In genomic region chr10:34280591-34281175, GRCm38 (mm10) we compare ENCODE assay signal across 8 mouse cellular contexts. TPM values are rescaled to one million over a fixed set of nuclear protein-coding genes. Genes with fewer than 3 reads are reported as not detected.
DNase-seq lines count a peak whose midpoint lies in the region; ATAC-seq and TF ChIP-seq lines count a peak whose summit lies in the region.

No protein-coding gene starts in this region.

- H3K9me3 ChIP-seq in heart, embryonic 14.5 days (ENCODE audit: control insufficient read depth, low read length): no peaks in the 10 kb centered on the region
- no peaks in the 10 kb centered on the region for H3K9me3 ChIP-seq in liver, postnatal 0 days (ENCODE audit: low read length)
- no peaks in the 10 kb centered on the region for H3K9me3 ChIP-seq in neural tube, embryonic 14.5 days (ENCODE audit: control insufficient read depth, low read length)

- TF ChIP-seq CTCF in C2C12 (IDR thresholded peaks at IDR 0.05; ENCODE audit: control insufficient read depth, insufficient read depth, insufficient read length) (no peak), Patski (IDR thresholded peaks at IDR 0.05) (peak; percentile 63)
- peak; percentile 82 for TF ChIP-seq CTCF in liver, postnatal 0 days (IDR thresholded peaks at IDR 0.05; ENCODE audit: low read depth)

- ATAC-seq in Patski: peak; percentile 44
- no peak for ATAC-seq in heart, embryonic 14.5 days (ENCODE audit: insufficient number of reproducible peaks, insufficient read depth, low FRiP score, low read depth)
- ATAC-seq in liver, postnatal 0 days: no peak
- peak; percentile 13 for ATAC-seq in neural tube, embryonic 14.5 days (ENCODE audit: low read depth)

- H3K27me3 ChIP-seq in C2C12 (ENCODE audit: control insufficient read depth, insufficient read depth, insufficient read length) (no peaks in the 10 kb centered on the region), Patski (peaks cover 25% of the 10 kb centered on the region)
- H3K27me3 ChIP-seq in heart, embryonic 14.5 days (ENCODE audit: control insufficient read depth, insufficient read depth, low read length): no peaks in the 10 kb centered on the region
- H3K27me3 ChIP-seq in liver, postnatal 0 days (ENCODE audit: insufficient read depth, low read length): no peaks in the 10 kb centered on the region
- H3K27me3 ChIP-seq in neural tube, embryonic 14.5 days (ENCODE audit: control insufficient read depth, insufficient read depth, low read length): no peaks in the 10 kb centered on the region

- CTCF ChIA-PET in Patski (lab: Charles Lee): interaction anchor here (0.8 to 1.9 kb wide), 4 partner anchors 12 to 294 kb away, joined by 3 to 5 read pairs (median 3); partner anchors contain the start of gene Trappc3l

- peak; percentile 37 for DNase-seq in Patski (ENCODE audit: low read depth, low spot score)
- peak; percentile 91 for DNase-seq in embryo, embryonic 10.5 days (ENCODE audit: low spot score)
- peak; percentile 69 for DNase-seq in kidney, postnatal 10 days
- peak; percentile 48 for DNase-seq in liver, postnatal 0 days
- DNase-seq in urinary bladder, postnatal 36 days (ENCODE audit: low spot score in 2 of 2): no peak

- H3K36me3 ChIP-seq in C2C12 (ENCODE audit: control insufficient read depth, insufficient read depth): no peaks in the 10 kb centered on the region
- peaks cover 3% of the 10 kb centered on the region; the same call in 1 of the 2 replicates for H3K36me3 ChIP-seq in heart, embryonic 14.5 days (ENCODE audit: control insufficient read depth, insufficient read depth, low read length)
- H3K36me3 ChIP-seq in liver, postnatal 0 days (replicated peaks; ENCODE audit: insufficient read depth, low read length): no peaks in the 10 kb centered on the region
- H3K36me3 ChIP-seq in neural tube, embryonic 14.5 days (ENCODE audit: control insufficient read depth, insufficient read depth, low read length): no peaks in the 10 kb centered on the region

- peak overlapping the region; percentile 93 for H3K4me2 ChIP-seq in heart, embryonic 14.5 days (ENCODE audit: low read length)
- peak overlapping the region; percentile 92 for H3K4me2 ChIP-seq in liver, postnatal 0 days (ENCODE audit: low read depth, low read length)
- peak overlapping the region; percentile 59 for H3K4me2 ChIP-seq in neural tube, embryonic 14.5 days (ENCODE audit: low read depth, low read length)

- peak overlapping the region; percentile 29 for H3ac ChIP-seq in C2C12 (ENCODE audit: control insufficient read depth, insufficient read length, low read depth)

- POLR2A ChIA-PET in Patski (lab: Charles Lee): no interaction called here

- peak overlapping the region; percentile 98 for H3K4me3 ChIP-seq in C2C12 (ENCODE audit: insufficient read depth, poor library complexity, severe bottlenecking)
- H3K4me3 ChIP-seq in heart, embryonic 14.5 days (ENCODE audit: control insufficient read depth in 1 of 2, insufficient read depth in 1 of 2, low read depth in 1 of 2, low read length in 2 of 2): peak overlapping the region in 1 of 2 experiments; percentile 99; a peak in 3 of 4 replicates
- H3K4me3 ChIP-seq in liver, postnatal 0 days (ENCODE audit: low read depth, low read length): peak overlapping the region; percentile 99
- H3K4me3 ChIP-seq in neural tube, embryonic 14.5 days (ENCODE audit: low read depth, low read length): peak overlapping the region; percentile 84; the same call in 1 of the 2 replicates

- H3K79me2 ChIP-seq in C2C12 (ENCODE audit: control insufficient read depth, insufficient read depth): peaks cover 37% of the 10 kb centered on the region

- H3K79me3 ChIP-seq in C2C12 (ENCODE audit: low read depth): peaks cover 30% of the 10 kb centered on the region

- H3K27ac ChIP-seq in heart, embryonic 14.5 days (replicated peaks in 1 of 2; ENCODE audit: control insufficient read depth in 1 of 2, insufficient read depth in 1 of 2, low read depth in 2 of 2, low read length in 2 of 2): no peak overlapping the region
- H3K27ac ChIP-seq in liver, postnatal 0 days (ENCODE audit: low read depth): no peak overlapping the region
- H3K27ac ChIP-seq in neural tube, embryonic 14.5 days (ENCODE audit: low read depth, low read length): peak overlapping the region; percentile 44; the same call in 1 of the 2 replicates

- WGBS in heart, embryonic 14.5 days: 24% methylated on average over 13 of the region's 13 CpGs
- WGBS in liver, postnatal 0 days (ENCODE audit: insufficient replicate concordance): 21% methylated on average over 13 of the region's 13 CpGs
- 27% methylated on average over 13 of the region's 13 CpGs for WGBS in neural tube, embryonic 14.5 days

- no peak for TF ChIP-seq EP300 in liver, postnatal 0 days (IDR thresholded peaks at IDR 0.05; ENCODE audit: low read depth)

- H3K9ac ChIP-seq in heart, embryonic 14.5 days (ENCODE audit: low read length): 0 out of 2 replicates have a peak overlapping the region, but pooled peaks have one; percentile 39
- no peak overlapping the region for H3K9ac ChIP-seq in liver, postnatal 0 days (replicated peaks)
- no peak overlapping the region; the same call in 1 of the 2 replicates for H3K9ac ChIP-seq in neural tube, embryonic 14.5 days (replicated peaks; ENCODE audit: low read depth, low read length)

- in situ Hi-C loops in Patski (cut with MboI; ENCODE audit: low pct_unique_long_range_greater_than_20kb): no loop called here

- peaks cover 2 to 15% of the 10 kb centered on the region in 2 experiments; a peak in 3 of 4 replicates for H3K4me1 ChIP-seq in heart, embryonic 14.5 days (ENCODE audit: control insufficient read depth in 2 of 2, insufficient read depth in 2 of 2, low read length in 2 of 2)
- H3K4me1 ChIP-seq in liver, postnatal 0 days (ENCODE audit: insufficient read depth): peaks cover 14% of the 10 kb centered on the region
- peaks cover 22% of the 10 kb centered on the region for H3K4me1 ChIP-seq in neural tube, embryonic 14.5 days (ENCODE audit: control insufficient read depth, insufficient read depth, low read length)

TF ChIP-seq in C2C12, 6 proteins besides CTCF, POLR2A, EP300 and RAD21:
- TF ChIP-seq USF1 (IDR thresholded peaks at IDR 0.05; ENCODE audit: low read depth) (no peak), CEBPB (IDR thresholded peaks at IDR 0.05; ENCODE audit: low read depth) (no peak), MAX (IDR thresholded peaks at IDR 0.05) (no peak), MYOD1 (IDR thresholded peaks at IDR 0.05; ENCODE audit: control insufficient read depth, insufficient read length, low read depth) (no peak), MYOG (IDR thresholded peaks at IDR 0.05; ENCODE audit: control insufficient read depth, extremely low read depth, insufficient read length) (no peak), FOSL1 (IDR thresholded peaks at IDR 0.05; ENCODE audit: insufficient read depth, low read length, poor library complexity, severe bottlenecking) (no peak)

RNA-seq across cellular contexts. Expression of gene Tspyl1, which starts 1.3 kb away (rescaled TPM):
- 15.5 TPM for polyA plus RNA-seq in C2C12 (2012; fragmentation: generic; extraction: Trizol)
- polyA plus RNA-seq in Patski (2021): 50.8 TPM
- 67.1 and 70.7 TPM in 2 replicates for polyA plus RNA-seq in heart, embryonic 14.5 days (2014; fragmentation: Nextera tagmentation; extraction: Ambion mirVana)
- 20.7 and 21.0 TPM in 2 replicates for polyA plus RNA-seq in liver, postnatal 0 days (2015; fragmentation: Nextera tagmentation; extraction: Ambion mirVana)
- polyA plus RNA-seq in neural tube, embryonic 14.5 days (2014; fragmentation: Nextera tagmentation; extraction: Ambion mirVana): 128 and 136 TPM in 2 replicates

RNA-seq across cellular contexts. Expression of gene Tspyl4, which starts 16.6 kb away (rescaled TPM):
- polyA plus RNA-seq in C2C12 (2012; fragmentation: generic; extraction: Trizol): 2.3 TPM
- polyA plus RNA-seq in Patski (2021): 11.5 TPM
- polyA plus RNA-seq in heart, embryonic 14.5 days (2014; fragmentation: Nextera tagmentation; extraction: Ambion mirVana): 10.0 and 11.9 TPM in 2 replicates
- polyA plus RNA-seq in liver, postnatal 0 days (2015; fragmentation: Nextera tagmentation; extraction: Ambion mirVana): 0.46 and 0.51 TPM in 2 replicates
- polyA plus RNA-seq in neural tube, embryonic 14.5 days (2014; fragmentation: Nextera tagmentation; extraction: Ambion mirVana): 177 and 193 TPM in 2 replicates

Comparison
In these comparisons a context has a peak if more than half of its experiments do, and no peak if none do; other contexts are left out.
1. ATAC-seq: peak in Patski (single experiment) and neural tube, embryonic 14.5 days (single experiment); none in heart, embryonic 14.5 days (single experiment) and liver, postnatal 0 days (single experiment).
2. DNase-seq: peak in Patski (single experiment), embryo, embryonic 10.5 days (single experiment), kidney, postnatal 10 days (single experiment) and liver, postnatal 0 days (single experiment); none in urinary bladder, postnatal 36 days (0 of 2).
3. RNA of gene Tspyl4, which starts 16.6 kb away (polyA plus RNA-seq): 177 to 193 TPM in neural tube, embryonic 14.5 days; 10.0 to 11.9 TPM in heart, embryonic 14.5 days, 11.5 TPM in Patski (single experiment), 2.3 TPM in C2C12 (single experiment) and 0.46 to 0.51 TPM in liver, postnatal 0 days; every median in the first group is over 10 times any median in the second.
4. Peak in every context shown above with its lines, with median percentiles within 50 percentile points of each other: H3K4me2 ChIP-seq.